Mouse (Mus musculus): Measurements from ENCODE around the gene F10.

DNA sequence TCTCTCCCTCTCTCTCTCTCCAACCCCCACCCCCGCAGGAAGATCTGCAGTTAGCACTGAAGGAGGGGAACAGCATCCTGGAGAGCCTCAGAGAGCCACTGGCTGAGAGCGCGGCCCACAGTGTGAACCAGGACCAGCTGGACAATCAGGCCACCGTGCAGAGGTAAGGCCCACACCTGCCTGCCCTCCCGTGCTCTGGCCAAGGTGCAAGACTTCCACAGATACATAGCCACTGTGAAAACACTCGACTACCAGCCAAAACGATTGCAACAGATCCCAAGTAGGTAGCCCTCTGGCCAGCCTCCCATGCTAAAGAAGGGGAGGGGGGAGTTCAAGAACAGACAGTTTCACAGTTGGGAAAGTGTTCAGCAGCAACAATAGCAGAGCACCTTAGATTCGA lies 38.8 kb upstream of the F10 start:
- no peak for TF ChIP-seq CTCF (IDR thresholded peaks at IDR 0.05; ENCODE audit: low read depth)
- no peak for TF ChIP-seq EP300 (IDR thresholded peaks at IDR 0.05; ENCODE audit: low read depth)

Measured in liver, embryonic 14.5 days (tissue).